Mouse (Mus musculus): ENCODE measurements at regions not wholly inside any gene's neighbourhood (a gene's known extent, or its start where the extent isn't known, plus 50 kb on each side); places are given as distances from the start of the nearest gene placed in this dataset.

DNA sequence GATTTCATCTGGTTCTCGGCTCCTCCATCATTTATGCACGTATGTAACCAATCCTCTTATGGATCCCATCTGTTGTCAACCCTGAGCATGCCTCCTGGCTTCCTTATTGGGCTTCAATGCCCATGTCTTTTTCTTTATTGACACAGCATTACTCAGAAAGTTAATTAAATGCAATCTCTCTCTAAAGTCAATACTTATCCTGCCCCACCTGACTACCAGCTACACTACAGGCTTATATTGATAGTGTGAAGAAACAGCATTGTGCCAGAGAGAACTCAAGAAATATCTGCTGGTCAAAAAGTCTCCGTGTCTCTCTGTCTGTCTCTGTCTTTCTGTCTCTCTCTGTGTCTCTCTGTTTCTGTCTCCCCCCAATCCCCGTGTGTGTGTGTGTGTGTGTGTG, 194.7 kb upstream of the Rfx3 start:
- 87% methylated on average over 4 of the region's 4 CpGs for WGBS
- no peak overlapping the region for H3K9ac ChIP-seq (ENCODE audit: low read depth, low read length)
- H3K36me3 ChIP-seq (ENCODE audit: control insufficient read depth, insufficient read depth, low read length) = no peaks in the 10 kb centered on the region
- no peak overlapping the region for H3K4me2 ChIP-seq (ENCODE audit: low read length)
- H3K27me3 ChIP-seq (ENCODE audit: control insufficient read depth, insufficient read depth, low read depth, low read length) = no peaks in the 10 kb centered on the region
- H3K9me3 ChIP-seq (replicated peaks; ENCODE audit: control insufficient read depth, low read length, poor library complexity, severe bottlenecking) = no peaks in the 10 kb centered on the region
- H3K27ac ChIP-seq (ENCODE audit: low read length) = no peak overlapping the region
- no peak overlapping the region for H3K4me3 ChIP-seq (ENCODE audit: low read depth, low read length)
- no peak for ATAC-seq
- no peaks in the 10 kb centered on the region for H3K4me1 ChIP-seq (ENCODE audit: control insufficient read depth, insufficient read depth, low read length)

DNA sequence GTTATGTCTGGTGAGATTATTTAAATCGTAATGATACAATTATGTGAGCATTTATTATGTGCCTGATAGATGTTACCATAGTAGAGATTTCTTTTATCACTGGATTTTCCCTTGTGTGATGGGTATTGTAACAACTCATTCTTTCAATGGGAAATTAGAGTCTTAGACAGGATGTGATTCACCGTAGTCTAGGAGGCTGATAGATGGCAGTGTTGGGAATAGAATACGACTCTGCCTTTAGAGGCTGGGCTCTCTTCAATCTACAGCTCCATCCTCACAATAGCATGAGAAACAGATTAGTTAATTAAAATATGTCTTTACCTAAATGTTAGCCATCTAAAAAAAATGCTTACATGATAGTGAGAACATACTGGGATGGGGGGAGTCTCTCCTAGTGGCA, 192.8 kb upstream of the Rfx3 start:
- H3K4me2 ChIP-seq (ENCODE audit: low read length) = no peak overlapping the region
- no peaks in the 10 kb centered on the region for H3K4me1 ChIP-seq (ENCODE audit: control insufficient read depth, insufficient read depth, low read length)
- H3K27ac ChIP-seq (ENCODE audit: low read length) = no peak overlapping the region
- no peak for ATAC-seq
- 85% methylated on average over 3 of the region's 3 CpGs for WGBS
- no peak overlapping the region for H3K4me3 ChIP-seq (ENCODE audit: low read depth, low read length)
- no peaks in the 10 kb centered on the region for H3K9me3 ChIP-seq (replicated peaks; ENCODE audit: control insufficient read depth, low read length, poor library complexity, severe bottlenecking)
- no peaks in the 10 kb centered on the region for H3K27me3 ChIP-seq (ENCODE audit: control insufficient read depth, insufficient read depth, low read depth, low read length)
- no peaks in the 10 kb centered on the region for H3K36me3 ChIP-seq (ENCODE audit: control insufficient read depth, insufficient read depth, low read length)
- H3K9ac ChIP-seq (ENCODE audit: low read depth, low read length) = no peak overlapping the region

DNA sequence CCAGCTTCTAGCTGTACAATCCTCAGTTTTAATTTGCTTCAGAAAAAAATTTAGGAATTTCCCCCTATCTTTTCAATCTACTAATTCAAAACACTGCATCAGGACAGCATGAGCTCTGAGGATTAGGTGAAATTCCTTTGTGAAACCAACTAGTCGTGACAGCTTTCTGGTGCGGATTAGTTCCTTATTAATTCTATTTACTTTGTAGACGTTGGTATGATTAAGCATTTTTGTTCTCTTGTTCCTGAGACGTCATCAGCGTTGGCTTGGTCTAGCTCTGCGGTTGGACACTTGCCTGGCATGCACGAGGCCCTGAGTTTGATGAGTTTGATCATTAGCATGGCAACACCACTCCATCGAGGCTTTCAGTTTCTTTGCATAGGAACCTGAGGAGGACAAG, 188.4 kb upstream of the Rfx3 start:
- H3K27ac ChIP-seq (ENCODE audit: low read length) = no peak overlapping the region
- H3K4me1 ChIP-seq (ENCODE audit: control insufficient read depth, insufficient read depth, low read length) = no peaks in the 10 kb centered on the region
- H3K4me2 ChIP-seq (ENCODE audit: low read length) = no peak overlapping the region
- no peaks in the 10 kb centered on the region for H3K36me3 ChIP-seq (ENCODE audit: control insufficient read depth, insufficient read depth, low read length)
- no peak for ATAC-seq
- WGBS = 23% methylated on average over 8 of the region's 8 CpGs
- no peaks in the 10 kb centered on the region for H3K9me3 ChIP-seq (replicated peaks; ENCODE audit: control insufficient read depth, low read length, poor library complexity, severe bottlenecking)
- no peaks in the 10 kb centered on the region for H3K27me3 ChIP-seq (ENCODE audit: control insufficient read depth, insufficient read depth, low read depth, low read length)
- H3K4me3 ChIP-seq (ENCODE audit: low read depth, low read length) = no peak overlapping the region
- no peak overlapping the region for H3K9ac ChIP-seq (ENCODE audit: low read depth, low read length)

DNA sequence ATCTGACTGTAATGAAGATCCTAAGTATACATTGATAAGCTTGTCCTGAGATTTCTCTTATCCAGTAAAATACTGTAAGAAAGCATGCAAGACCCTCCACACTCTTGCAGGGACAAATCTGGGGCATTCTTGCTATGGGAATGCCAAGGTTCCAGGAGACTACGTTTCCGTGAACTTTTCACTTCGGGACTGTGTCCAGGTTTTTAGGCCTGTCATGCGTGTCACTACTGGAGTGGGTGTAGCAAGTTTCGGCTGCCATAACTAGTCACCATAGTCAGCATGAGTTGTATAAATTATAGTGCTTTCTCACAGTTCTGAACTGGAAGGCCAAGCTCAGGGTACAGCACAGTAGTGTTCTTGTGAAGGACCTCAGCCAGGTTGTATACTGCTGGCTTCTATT, 185.9 kb upstream of the Rfx3 start:
- no peak overlapping the region for H3K4me3 ChIP-seq (ENCODE audit: low read depth, low read length)
- H3K9me3 ChIP-seq (replicated peaks; ENCODE audit: control insufficient read depth, low read length, poor library complexity, severe bottlenecking) = no peaks in the 10 kb centered on the region
- WGBS = 97% methylated on average over 5 of the region's 5 CpGs
- H3K27ac ChIP-seq (ENCODE audit: low read length) = no peak overlapping the region
- no peaks in the 10 kb centered on the region for H3K4me1 ChIP-seq (ENCODE audit: control insufficient read depth, insufficient read depth, low read length)
- H3K36me3 ChIP-seq (ENCODE audit: control insufficient read depth, insufficient read depth, low read length) = no peaks in the 10 kb centered on the region
- no peaks in the 10 kb centered on the region for H3K27me3 ChIP-seq (ENCODE audit: control insufficient read depth, insufficient read depth, low read depth, low read length)
- no peak for ATAC-seq
- no peak overlapping the region for H3K4me2 ChIP-seq (ENCODE audit: low read length)
- H3K9ac ChIP-seq (ENCODE audit: low read depth, low read length) = no peak overlapping the region

DNA sequence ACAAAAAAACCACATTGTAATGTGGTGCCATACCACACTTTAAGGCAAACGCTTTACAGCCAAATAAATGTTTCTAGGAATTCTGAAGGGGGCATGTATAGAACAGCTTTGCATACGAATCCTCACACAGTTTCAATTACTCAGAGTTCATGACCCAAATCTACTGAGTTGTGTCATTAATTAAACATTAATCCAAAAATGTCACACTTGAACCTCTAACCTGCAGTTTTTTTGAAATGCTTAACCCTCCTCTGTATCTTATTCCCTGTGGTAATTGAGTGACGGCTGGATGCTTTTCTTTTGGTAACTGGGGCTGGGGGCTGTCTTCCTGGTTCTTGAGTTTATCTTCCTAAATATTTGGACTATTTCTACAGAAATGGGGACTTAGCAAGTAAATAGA, 181.3 kb upstream of the Rfx3 start:
- H3K9ac ChIP-seq (ENCODE audit: low read depth, low read length) = no peak overlapping the region
- H3K4me1 ChIP-seq (ENCODE audit: control insufficient read depth, insufficient read depth, low read length) = peaks cover 6% of the 10 kb centered on the region; the same call in 1 of the 2 replicates
- no peak overlapping the region for H3K4me2 ChIP-seq (ENCODE audit: low read length)
- no peak overlapping the region for H3K4me3 ChIP-seq (ENCODE audit: low read depth, low read length)
- ATAC-seq = no peak
- no peak overlapping the region for H3K27ac ChIP-seq (ENCODE audit: low read length)
- H3K27me3 ChIP-seq (ENCODE audit: control insufficient read depth, insufficient read depth, low read depth, low read length) = no peaks in the 10 kb centered on the region
- H3K36me3 ChIP-seq (ENCODE audit: control insufficient read depth, insufficient read depth, low read length) = no peaks in the 10 kb centered on the region
- 54% methylated on average over 3 of the region's 3 CpGs for WGBS
- no peaks in the 10 kb centered on the region for H3K9me3 ChIP-seq (replicated peaks; ENCODE audit: control insufficient read depth, low read length, poor library complexity, severe bottlenecking)

DNA sequence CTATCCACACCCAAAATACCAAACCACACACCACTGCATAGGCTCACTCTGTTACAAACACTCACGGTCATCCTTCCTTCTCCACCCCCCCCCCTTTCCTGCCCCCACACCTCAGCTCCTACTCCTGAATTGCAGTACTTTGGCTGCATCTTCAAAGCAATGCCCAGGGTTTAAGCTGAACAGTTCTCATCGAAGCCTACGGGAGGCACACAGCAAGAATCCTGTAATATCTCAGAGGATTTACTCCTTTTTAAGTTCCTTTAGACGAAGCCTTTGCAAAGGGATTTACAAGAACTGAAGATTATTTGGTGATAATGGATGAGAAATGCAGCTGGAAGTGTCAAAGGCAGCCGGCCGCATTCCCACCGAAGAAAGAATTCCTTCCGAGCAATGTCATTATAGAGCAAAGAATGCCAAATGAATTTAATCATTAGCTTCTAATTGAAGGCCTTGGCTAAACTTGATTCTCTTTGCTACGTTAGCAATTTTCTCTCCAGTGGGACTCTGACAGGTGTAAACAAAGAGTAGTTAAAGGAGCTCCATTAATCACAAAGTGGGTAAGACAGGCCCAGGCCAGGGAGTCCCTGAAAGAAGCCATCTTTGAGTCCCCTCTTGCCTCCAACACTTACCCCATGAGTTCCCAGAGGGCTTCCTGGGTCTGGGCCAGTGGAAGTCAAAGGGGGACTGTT, 180.6 kb upstream of the Rfx3 start:
- no peaks in the 10 kb centered on the region for H3K36me3 ChIP-seq (ENCODE audit: control insufficient read depth, insufficient read depth, low read length)
- no peak overlapping the region for H3K4me3 ChIP-seq (ENCODE audit: low read depth, low read length)
- no peak overlapping the region for H3K9ac ChIP-seq (ENCODE audit: low read depth, low read length)
- ATAC-seq = no peak
- no peak overlapping the region for H3K4me2 ChIP-seq (ENCODE audit: low read length)
- peaks cover 6% of the 10 kb centered on the region; the same call in 1 of the 2 replicates for H3K4me1 ChIP-seq (ENCODE audit: control insufficient read depth, insufficient read depth, low read length)
- no peaks in the 10 kb centered on the region for H3K9me3 ChIP-seq (replicated peaks; ENCODE audit: control insufficient read depth, low read length, poor library complexity, severe bottlenecking)
- WGBS = 19% methylated on average over 9 of the region's 9 CpGs
- H3K27me3 ChIP-seq (ENCODE audit: control insufficient read depth, insufficient read depth, low read depth, low read length) = no peaks in the 10 kb centered on the region
- no peak overlapping the region for H3K27ac ChIP-seq (ENCODE audit: low read length)

DNA sequence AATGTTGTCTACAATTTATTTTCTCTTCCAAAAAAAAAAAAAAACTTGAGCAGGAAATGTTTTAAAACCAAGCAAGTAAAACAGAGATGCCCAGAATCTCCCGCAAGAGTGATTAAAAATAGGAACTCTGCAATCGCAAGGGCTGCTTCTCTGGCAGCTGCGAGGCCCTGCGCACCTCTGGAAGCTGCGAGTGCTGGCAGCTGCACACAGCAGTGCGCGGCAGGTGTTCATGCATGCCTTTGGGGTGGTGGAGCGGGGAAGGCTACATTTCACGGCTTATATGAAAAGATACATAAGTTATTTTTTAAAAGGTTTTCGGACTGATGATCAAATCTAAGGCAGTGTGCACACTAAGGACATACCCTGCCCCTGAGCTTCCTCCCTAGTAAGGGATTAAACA, 179.3 kb upstream of the Rfx3 start:
- ATAC-seq = no peak
- WGBS = 63% methylated on average over 10 of the region's 10 CpGs

DNA sequence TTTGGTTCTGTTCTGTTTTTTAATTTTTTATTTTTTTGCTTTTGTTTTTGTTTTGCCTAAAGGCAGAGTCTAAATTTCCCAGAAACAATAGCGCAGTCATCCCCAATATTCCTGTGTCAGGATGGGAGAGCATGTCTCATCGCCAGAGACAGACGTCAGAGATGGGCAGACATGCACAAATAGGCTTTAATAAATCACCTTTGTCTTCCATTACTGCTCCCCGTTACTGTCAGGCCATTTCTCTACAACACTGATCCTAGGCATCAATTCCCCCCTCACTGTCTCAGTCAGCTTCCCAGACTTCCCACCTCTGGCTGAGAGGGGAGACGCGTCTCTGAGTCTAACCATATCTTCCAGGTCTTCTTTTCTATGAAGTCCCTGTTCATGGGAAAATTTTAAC, 177.4 kb upstream of the Rfx3 start:
- ATAC-seq = no peak
- H3K27ac ChIP-seq (ENCODE audit: low read length) = no peak overlapping the region
- no peak overlapping the region for H3K9ac ChIP-seq (ENCODE audit: low read depth, low read length)
- H3K4me1 ChIP-seq (ENCODE audit: control insufficient read depth, insufficient read depth, low read length) = peaks cover 6% of the 10 kb centered on the region; the same call in 1 of the 2 replicates
- H3K27me3 ChIP-seq (ENCODE audit: control insufficient read depth, insufficient read depth, low read depth, low read length) = no peaks in the 10 kb centered on the region
- WGBS = 88% methylated on average over 6 of the region's 6 CpGs
- no peak overlapping the region for H3K4me2 ChIP-seq (ENCODE audit: low read length)
- H3K4me3 ChIP-seq (ENCODE audit: low read depth, low read length) = no peak overlapping the region
- H3K9me3 ChIP-seq (replicated peaks; ENCODE audit: control insufficient read depth, low read length, poor library complexity, severe bottlenecking) = no peaks in the 10 kb centered on the region
- no peaks in the 10 kb centered on the region for H3K36me3 ChIP-seq (ENCODE audit: control insufficient read depth, insufficient read depth, low read length)

More for the DNA sequence above, 179.3 kb upstream of the Rfx3 start:
- no peak overlapping the region for H3K9ac ChIP-seq (ENCODE audit: low read depth, low read length)
- no peak overlapping the region for H3K4me3 ChIP-seq (ENCODE audit: low read depth, low read length)
- H3K4me2 ChIP-seq (ENCODE audit: low read length) = no peak overlapping the region
- no peaks in the 10 kb centered on the region for H3K27me3 ChIP-seq (ENCODE audit: control insufficient read depth, insufficient read depth, low read depth, low read length)
- peaks cover 6% of the 10 kb centered on the region; the same call in 1 of the 2 replicates for H3K4me1 ChIP-seq (ENCODE audit: control insufficient read depth, insufficient read depth, low read length)
- H3K36me3 ChIP-seq (ENCODE audit: control insufficient read depth, insufficient read depth, low read length) = no peaks in the 10 kb centered on the region
- H3K9me3 ChIP-seq (replicated peaks; ENCODE audit: control insufficient read depth, low read length, poor library complexity, severe bottlenecking) = no peaks in the 10 kb centered on the region
- H3K27ac ChIP-seq (ENCODE audit: low read length) = no peak overlapping the region

DNA sequence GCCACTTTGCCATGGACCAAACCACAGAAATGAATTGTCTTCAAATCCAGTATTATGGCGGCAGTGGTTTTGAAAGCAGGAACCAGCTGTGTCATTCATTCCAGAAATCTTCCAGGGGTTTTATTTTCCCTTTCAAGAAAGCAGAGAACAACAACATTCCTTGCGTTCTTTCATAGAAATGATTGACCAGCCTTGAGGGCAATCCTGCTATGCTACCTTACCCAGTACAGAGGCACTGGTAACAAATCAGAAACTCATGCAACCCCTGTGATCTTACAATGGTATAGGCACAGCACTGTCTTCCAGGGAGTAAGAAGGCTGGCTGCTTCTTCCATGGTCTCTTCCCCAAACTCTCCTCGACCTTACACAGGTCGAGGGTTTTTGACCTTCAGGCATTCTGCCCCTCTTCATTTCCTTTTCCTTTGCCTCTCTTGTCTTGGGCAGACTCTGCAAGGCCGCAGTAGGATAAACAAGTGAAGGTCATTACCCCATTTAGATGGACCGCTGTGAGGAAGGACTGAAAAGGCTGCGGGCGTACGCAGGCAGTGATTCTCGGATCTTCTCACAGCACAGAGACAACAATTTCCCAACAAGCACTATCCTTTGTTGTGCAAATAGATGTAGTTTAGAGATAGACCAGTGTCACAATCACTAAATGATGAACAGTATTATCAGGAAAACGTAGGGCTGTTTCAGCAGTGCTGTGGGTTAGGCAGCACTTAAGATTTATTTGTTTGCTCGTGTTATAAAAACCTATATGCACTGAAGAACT, 171.6 kb upstream of the Rfx3 start:
- no peaks in the 10 kb centered on the region for H3K27me3 ChIP-seq (ENCODE audit: control insufficient read depth, insufficient read depth, low read depth, low read length)
- no peak overlapping the region for H3K4me3 ChIP-seq (ENCODE audit: low read depth, low read length)
- ATAC-seq = no peak
- no peak overlapping the region for H3K9ac ChIP-seq (ENCODE audit: low read depth, low read length)
- 74% methylated on average over 12 of the region's 12 CpGs for WGBS
- no peaks in the 10 kb centered on the region for H3K4me1 ChIP-seq (ENCODE audit: control insufficient read depth, insufficient read depth, low read length)
- no peak overlapping the region for H3K4me2 ChIP-seq (ENCODE audit: low read length)
- no peaks in the 10 kb centered on the region; the same call in 1 of the 2 replicates for H3K9me3 ChIP-seq (replicated peaks; ENCODE audit: control insufficient read depth, low read length, poor library complexity, severe bottlenecking)
- H3K36me3 ChIP-seq (ENCODE audit: control insufficient read depth, insufficient read depth, low read length) = no peaks in the 10 kb centered on the region
- no peak overlapping the region for H3K27ac ChIP-seq (ENCODE audit: low read length)
